Mouse (Mus musculus): ENCODE data around the gene Gm6525. TPM values are rescaled to one million over a fixed set of nuclear protein-coding genes. Genes with fewer than 3 reads are reported as not detected.

Gene Gm6525
- polyA plus RNA-seq, 2 experiments from 2014 or later = 0.35 to 1.1 TPM

- ATAC-seq = no peak
These were observed 1.5 kb upstream of the Gm6525 start for GRCm38 (mm10) chr3:84172406-84172805.

- peak; percentile 86 for ATAC-seq
These were observed 1.7 kb downstream of the Gm6525 start for GRCm38 (mm10) chr3:84175337-84176315.

- ATAC-seq = no peak
These were observed 3.9 kb downstream of the Gm6525 start for GRCm38 (mm10) chr3:84177834-84178233.

- ATAC-seq = no peak
These were observed 6.4 kb downstream of the Gm6525 start for GRCm38 (mm10) chr3:84180304-84180703.

- no peak for ATAC-seq
These were observed 7.2 kb downstream of the Gm6525 start for GRCm38 (mm10) chr3:84181102-84181501.

GRCm38 (mm10) chr3:84181717-84182116 lies 7.8 kb downstream of the Gm6525 start:
- no peak for ATAC-seq

GRCm38 (mm10) chr3:84189629-84190173 lies 15.8 kb downstream of the Gm6525 start:
- ATAC-seq = no peak

- no peak for ATAC-seq
These were observed 16.7 kb downstream of the Gm6525 start for GRCm38 (mm10) chr3:84190513-84191061.

- no peak for ATAC-seq
These were observed 17.4 kb downstream of the Gm6525 start for GRCm38 (mm10) chr3:84191141-84191881.

- ATAC-seq = no peak
These were observed 20.0 kb downstream of the Gm6525 start for GRCm38 (mm10) chr3:84193881-84194280.

GRCm38 (mm10) chr3:84198229-84198628 lies 24.3 kb downstream of the Gm6525 start:
- ATAC-seq = no peak

GRCm38 (mm10) chr3:84199516-84199915 lies 25.6 kb downstream of the Gm6525 start:
- no peak for ATAC-seq

GRCm38 (mm10) chr3:84200559-84201420 lies 26.9 kb downstream of the Gm6525 start:
- no peak for ATAC-seq

GRCm38 (mm10) chr3:84204640-84205039 lies 30.7 kb downstream of the Gm6525 start:
- ATAC-seq = no peak

- no peak for ATAC-seq
These were observed 31.7 kb downstream of the Gm6525 start for GRCm38 (mm10) chr3:84205650-84206049.

- no peak for ATAC-seq
These were observed 32.2 kb downstream of the Gm6525 start for GRCm38 (mm10) chr3:84206106-84206505.

GRCm38 (mm10) chr3:84207366-84207765 lies 33.5 kb downstream of the Gm6525 start:
- no peak for ATAC-seq

GRCm38 (mm10) chr3:84208475-84208874 lies 34.6 kb downstream of the Gm6525 start:
- ATAC-seq = no peak

GRCm38 (mm10) chr3:84208917-84209513 lies 35.1 kb downstream of the Gm6525 start:
- no peak for ATAC-seq

GRCm38 (mm10) chr3:84211340-84211875 lies 37.5 kb downstream of the Gm6525 start:
- ATAC-seq = no peak

GRCm38 (mm10) chr3:84214501-84214900 lies 40.6 kb downstream of the Gm6525 start:
- ATAC-seq = no peak

All from CD4-positive, CD25-positive, alpha-beta regulatory T cell, adult 4 months (primary cell).